ENCODE assay signal across 14 mouse cellular contexts in the genomic region with DNA sequence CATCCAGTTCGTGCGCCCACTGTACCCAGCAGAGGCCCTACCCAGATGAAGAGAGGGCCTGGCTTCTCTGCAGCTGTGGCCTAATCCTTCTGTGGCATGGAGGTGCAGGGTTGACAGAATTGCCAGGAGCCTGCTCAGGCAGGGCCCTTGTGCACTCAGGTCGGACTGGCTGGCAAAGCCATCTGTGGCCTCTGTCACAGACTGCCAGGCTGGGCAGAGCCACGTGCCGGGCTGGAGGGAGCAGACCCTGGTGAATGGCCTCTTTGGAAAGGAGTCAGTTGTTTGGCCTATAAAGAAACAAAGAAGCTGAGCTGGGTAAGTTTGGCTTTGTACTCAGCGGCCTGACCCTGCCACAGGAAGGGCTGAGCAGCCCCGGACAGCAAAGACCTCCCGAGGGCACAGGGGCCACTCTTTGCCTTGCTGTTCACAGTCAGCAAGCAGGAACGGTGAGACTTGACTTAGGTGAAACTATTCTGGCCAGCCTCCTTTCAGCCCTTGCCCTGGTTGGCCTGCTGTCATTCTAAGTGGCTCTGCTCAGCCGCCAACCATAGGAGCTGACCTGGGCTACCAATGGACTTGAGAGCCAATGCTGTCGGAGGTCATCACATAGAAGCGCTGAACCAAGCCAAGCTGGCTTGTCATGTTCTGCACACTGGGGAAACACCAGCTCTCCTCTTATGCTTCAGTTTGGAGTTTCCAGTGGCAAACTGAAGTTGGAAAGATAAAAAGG. TPM values are rescaled to one million over a fixed set of nuclear protein-coding genes. Genes with fewer than 3 reads are reported as not detected.
DNase-seq lines count a peak whose midpoint lies in the region; ATAC-seq and TF ChIP-seq lines count a peak whose summit lies in the region.
"Had no signal": no experiment of that assay in that cellular context is flagged by ENCODE, and none has a peak within 500 bp of the region (broad histone marks: within the 10 kb centered on the region; RNA-seq: fewer than 3 reads in every experiment).

No protein-coding gene starts in this region.

- no peak overlapping the region for H3K4me3 ChIP-seq in gastrocnemius, adult 2 months
- no peak overlapping the region for H3K4me3 ChIP-seq in midbrain, embryonic 14.5 days (replicated peaks; ENCODE audit: low read depth, low read length)
- H3K4me3 ChIP-seq in midbrain, embryonic 11.5 days (ENCODE audit: low read depth, low read length), result no peak overlapping the region
- no peak overlapping the region for H3K4me3 ChIP-seq in limb, embryonic 10.5 days
- H3K4me3 ChIP-seq: liver, embryonic 12.5 days; neural tube, embryonic 12.5 days had no signal

- TF ChIP-seq CTCF in gastrocnemius, adult 2 months (IDR thresholded peaks at IDR 0.05), result no peak

- WGBS in midbrain, embryonic 14.5 days, result 51% methylated on average over 12 of the region's 12 CpGs
- WGBS in midbrain, embryonic 11.5 days, result 54% methylated on average over 12 of the region's 12 CpGs
- WGBS in limb, embryonic 10.5 days, result 80% methylated on average over 12 of the region's 12 CpGs

- H3K9me3 ChIP-seq in midbrain, embryonic 14.5 days (ENCODE audit: control insufficient read depth, low read length), result no peaks in the 10 kb centered on the region
- no peaks in the 10 kb centered on the region for H3K9me3 ChIP-seq in midbrain, embryonic 11.5 days (ENCODE audit: control insufficient read depth, low read length)
- no peaks in the 10 kb centered on the region for H3K9me3 ChIP-seq in limb, embryonic 10.5 days (replicated peaks)
- H3K9me3 ChIP-seq: liver, embryonic 12.5 days; neural tube, embryonic 12.5 days had no signal

- no peak overlapping the region for H3K4me2 ChIP-seq in midbrain, embryonic 14.5 days (ENCODE audit: low read length)
- no peak overlapping the region for H3K4me2 ChIP-seq in midbrain, embryonic 11.5 days
- H3K4me2 ChIP-seq: liver, embryonic 12.5 days; neural tube, embryonic 12.5 days had no signal

- H3K27ac ChIP-seq in gastrocnemius, adult 2 months, result no peak overlapping the region
- H3K27ac ChIP-seq in midbrain, embryonic 14.5 days (replicated peaks; ENCODE audit: low read depth, low read length), result no peak overlapping the region
- no peak overlapping the region for H3K27ac ChIP-seq in midbrain, embryonic 11.5 days (ENCODE audit: low read depth, low read length)
- H3K27ac ChIP-seq in limb, embryonic 10.5 days, result 0 out of 2 replicates have a peak overlapping the region, but pooled peaks have one; percentile 21
- H3K27ac ChIP-seq: liver, embryonic 12.5 days; neural tube, embryonic 12.5 days had no signal

- DNase-seq in gastrocnemius, adult 2 months, result peak; percentile 15
- no peak for DNase-seq in gastrocnemius, postnatal 36 days
- DNase-seq in midbrain, embryonic 14.5 days, result no peak
- DNase-seq in midbrain, embryonic 11.5 days (ENCODE audit: low spot score, missing footprints), result no peak
- DNase-seq in adrenal gland, postnatal 25 days, result peak; percentile 10
- no peak for DNase-seq in limb, embryonic 10.5 days (ENCODE audit: low spot score)
- no peak for DNase-seq in c-Kit-positive CD71-positive TER-119-positive erythroid progenitor cells, embryonic 14.5 days (ENCODE audit: low spot score)
- DNase-seq: kidney, adult 9 months; thymus, adult 18-20 months had no signal

- H3K4me1 ChIP-seq in midbrain, embryonic 14.5 days (ENCODE audit: control insufficient read depth, insufficient read depth, low read length), result no peaks in the 10 kb centered on the region
- no peaks in the 10 kb centered on the region for H3K4me1 ChIP-seq in midbrain, embryonic 11.5 days (ENCODE audit: control insufficient read depth, insufficient read depth, low read length)
- H3K4me1 ChIP-seq in limb, embryonic 10.5 days, result peaks cover 21% of the 10 kb centered on the region

- 0 out of 2 replicates have a peak, but pooled peaks have one; percentile 20 for ATAC-seq in midbrain, embryonic 14.5 days (ENCODE audit: low FRiP score, low TSS enrichment)
- no peak for ATAC-seq in midbrain, embryonic 11.5 days (ENCODE audit: low FRiP score)
- ATAC-seq: liver, embryonic 12.5 days had no signal

- H3K36me3 ChIP-seq in midbrain, embryonic 14.5 days (ENCODE audit: control insufficient read depth, insufficient read depth, low read length), result no peaks in the 10 kb centered on the region
- H3K36me3 ChIP-seq in midbrain, embryonic 11.5 days (ENCODE audit: control insufficient read depth, insufficient read depth, low read length), result no peaks in the 10 kb centered on the region
- no peaks in the 10 kb centered on the region for H3K36me3 ChIP-seq in limb, embryonic 10.5 days
- H3K36me3 ChIP-seq: liver, embryonic 12.5 days; neural tube, embryonic 12.5 days had no signal

- no peaks in the 10 kb centered on the region for H3K27me3 ChIP-seq in midbrain, embryonic 14.5 days (ENCODE audit: control insufficient read depth, insufficient read depth, low read length)
- no peaks in the 10 kb centered on the region for H3K27me3 ChIP-seq in midbrain, embryonic 11.5 days (ENCODE audit: control insufficient read depth, insufficient read depth, low read length)
- H3K27me3 ChIP-seq in limb, embryonic 10.5 days (ENCODE audit: low read depth, poor library complexity, severe bottlenecking), result peaks cover 5% of the 10 kb centered on the region; the same call in 1 of the 2 replicates

- intact Hi-C loops in gastrocnemius, adult 2 months (cut with DNase I), result no loop called here
- intact Hi-C loops in gastrocnemius, postnatal 36 days (cut with DNase I), result no loop called here

- no peak overlapping the region for H3K9ac ChIP-seq in midbrain, embryonic 14.5 days (replicated peaks; ENCODE audit: low read length)
- no peak overlapping the region for H3K9ac ChIP-seq in midbrain, embryonic 11.5 days (ENCODE audit: low read length)
- H3K9ac ChIP-seq: liver, embryonic 12.5 days; neural tube, embryonic 12.5 days had no signal

RNA-seq across cellular contexts. Expression of a gene that starts 31.3 kb away (rescaled TPM):
- total RNA-seq in gastrocnemius, adult 2 months (2021), result not detected
- not detected for total RNA-seq in gastrocnemius, postnatal 36 days (2021)
- polyA plus RNA-seq in midbrain, embryonic 14.5 days (2014; fragmentation: Nextera tagmentation; extraction: Ambion mirVana), result 0.15 and 0.21 TPM in 2 replicates
- 2.8 and 4.5 TPM in 2 replicates for polyA plus RNA-seq in midbrain, embryonic 11.5 days (2014; fragmentation: Nextera tagmentation; extraction: Ambion mirVana)
- total RNA-seq in adrenal gland, postnatal 25 days (2021), result not detected in 2 replicates
- polyA plus RNA-seq in limb, embryonic 10.5 days (2016; fragmentation: Nextera tagmentation; extraction: Ambion mirVana), result 11.5 and 25.1 TPM in 2 replicates
- total RNA-seq: gastrocnemius, postnatal 4 days had no signal
- polyA plus RNA-seq: heart, embryonic 14.5 days; large intestine, adult 2 months; liver, embryonic 12.5 days had no signal

Comparison
In these comparisons a context has a peak if more than half of its experiments do, and no peak if none do; other contexts are left out.
1. DNase-seq: peak in gastrocnemius, adult 2 months (single experiment) and adrenal gland, postnatal 25 days (single experiment); none in gastrocnemius, postnatal 36 days (0 of 2), midbrain, embryonic 14.5 days (single experiment), midbrain, embryonic 11.5 days (single experiment), limb, embryonic 10.5 days (single experiment) and c-Kit-positive CD71-positive TER-119-positive erythroid progenitor cells, embryonic 14.5 days (single experiment).